Mouse (Mus musculus) regulatory T cell (primary cell): ENCODE measurements around the gene Stx16.

Experiments used
- in situ Hi-C: fragments of 300-600 bp; cut with MboI, MseI; formaldehyde crosslinking; loops from one replicate; pipeline ENCODE4 v1.15.1; 2025; ENCODE audit warnings: high pct_unique_total_duplicates

The Stx16 gene

DNA sequence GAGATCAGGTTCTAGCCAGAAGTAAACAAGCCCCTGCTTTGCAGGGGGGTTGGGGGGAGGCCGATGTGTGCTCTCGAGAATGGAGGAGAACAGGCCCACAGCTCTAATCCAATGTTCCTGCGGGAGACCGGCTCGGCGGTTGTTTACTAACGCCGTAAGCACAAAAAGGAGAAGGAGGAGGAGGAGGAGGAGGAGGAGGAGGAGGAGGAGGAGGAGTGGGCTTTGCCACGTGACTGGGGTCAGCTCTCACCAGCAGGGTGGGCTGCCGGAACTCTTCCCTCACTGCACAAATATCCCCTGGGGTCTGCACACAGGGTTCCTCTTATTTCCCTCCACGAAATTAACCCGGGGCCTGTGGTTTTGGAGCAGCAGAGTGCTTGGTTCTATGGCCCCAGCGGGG lies 1.5 kb upstream of the Stx16 start:
- in situ Hi-C loops: loop anchor here (10.0 to 25.0 kb wide), 2 partner anchors 420 to 462 kb away; partner anchors contain the start of gene Rab22a

DNA sequence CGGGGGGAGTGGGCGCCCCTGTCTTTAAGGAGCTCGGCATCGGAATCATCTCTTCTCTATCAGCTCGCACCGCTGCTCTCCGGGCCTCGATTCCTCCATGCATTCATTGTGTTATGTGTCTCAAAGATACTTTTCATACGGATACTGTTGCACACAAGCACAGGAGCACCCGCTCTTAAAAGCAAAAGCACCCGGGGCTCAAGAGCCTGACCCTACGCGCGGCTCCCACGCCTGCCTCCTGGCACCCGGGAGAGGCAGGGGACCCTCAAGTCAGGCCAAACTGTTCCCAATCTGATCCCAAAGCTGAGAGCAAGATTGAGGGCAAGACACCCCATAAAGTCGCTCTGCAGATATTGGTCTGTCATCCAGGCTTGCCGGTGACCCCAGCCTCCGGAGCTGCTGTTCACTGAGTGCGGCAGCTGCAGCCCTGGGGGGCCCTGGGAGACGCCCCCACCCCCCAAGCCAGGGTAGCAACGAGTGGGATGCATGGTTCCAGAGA lies 987 bp upstream of the Stx16 start:
- in situ Hi-C loops: loop anchor here (10.0 kb wide), 1 partner anchor 420 kb away; the partner anchor contains the start of gene Rab22a

DNA sequence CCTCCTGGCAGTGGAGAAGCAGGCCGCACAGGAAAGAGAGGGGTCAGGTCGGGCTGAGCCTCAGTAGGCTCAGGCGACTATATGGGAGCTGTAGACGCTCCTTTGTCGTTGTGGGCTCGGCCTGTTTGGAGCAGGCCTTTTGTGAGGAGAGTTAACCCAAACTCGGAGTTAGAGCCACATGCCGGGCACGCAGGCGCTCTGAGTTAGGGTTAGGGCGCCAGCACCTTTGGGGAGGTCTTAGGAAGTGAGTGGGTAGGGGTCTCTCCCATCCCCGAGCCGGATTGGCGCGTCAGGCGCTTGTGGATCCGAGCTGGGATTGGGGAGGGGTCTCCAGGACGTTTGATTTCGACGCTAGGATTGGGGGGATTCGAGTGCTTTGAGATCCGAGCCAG lies 321 bp downstream of the Stx16 start:
- in situ Hi-C loops: loop anchor here (10.0 kb wide), 1 partner anchor 422 kb away; the partner anchor contains the start of gene Rab22a

DNA sequence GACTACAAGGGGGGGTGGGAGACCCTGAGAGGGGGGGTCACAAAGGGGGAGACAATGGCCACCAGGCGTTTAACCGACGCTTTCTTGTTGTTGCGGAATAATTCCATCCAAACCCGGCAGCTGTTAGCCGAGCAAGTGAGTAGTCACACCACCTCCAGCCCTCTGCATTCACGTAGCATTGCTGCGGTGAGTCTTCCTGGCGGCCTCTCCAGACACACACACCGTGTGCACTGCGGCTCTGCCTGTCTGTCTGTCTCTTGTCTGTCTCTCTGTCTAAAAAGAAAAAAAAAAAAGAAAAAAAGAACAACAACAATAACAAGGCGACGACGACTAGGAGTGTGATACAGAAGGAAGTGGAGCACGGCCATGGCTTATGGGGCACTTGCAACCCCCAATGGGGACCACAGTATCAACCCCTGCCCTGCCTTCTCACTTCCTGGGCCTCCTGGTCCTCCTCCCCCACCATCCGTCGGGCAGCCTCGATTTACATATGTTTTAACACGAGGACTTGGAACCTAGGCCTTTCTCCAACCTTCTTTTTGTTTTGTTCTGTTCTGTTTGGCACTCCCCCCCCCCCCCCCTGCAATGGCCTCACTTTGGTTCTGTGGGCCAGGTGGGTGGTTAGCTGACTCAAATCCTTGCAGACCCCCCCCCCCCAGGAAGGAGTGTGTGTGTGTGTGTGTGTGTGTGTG lies 1.0 kb downstream of the Stx16 start:
- in situ Hi-C loops: loop anchor here (10.0 kb wide), 1 partner anchor 422 kb away; the partner anchor contains the start of gene Rab22a

DNA sequence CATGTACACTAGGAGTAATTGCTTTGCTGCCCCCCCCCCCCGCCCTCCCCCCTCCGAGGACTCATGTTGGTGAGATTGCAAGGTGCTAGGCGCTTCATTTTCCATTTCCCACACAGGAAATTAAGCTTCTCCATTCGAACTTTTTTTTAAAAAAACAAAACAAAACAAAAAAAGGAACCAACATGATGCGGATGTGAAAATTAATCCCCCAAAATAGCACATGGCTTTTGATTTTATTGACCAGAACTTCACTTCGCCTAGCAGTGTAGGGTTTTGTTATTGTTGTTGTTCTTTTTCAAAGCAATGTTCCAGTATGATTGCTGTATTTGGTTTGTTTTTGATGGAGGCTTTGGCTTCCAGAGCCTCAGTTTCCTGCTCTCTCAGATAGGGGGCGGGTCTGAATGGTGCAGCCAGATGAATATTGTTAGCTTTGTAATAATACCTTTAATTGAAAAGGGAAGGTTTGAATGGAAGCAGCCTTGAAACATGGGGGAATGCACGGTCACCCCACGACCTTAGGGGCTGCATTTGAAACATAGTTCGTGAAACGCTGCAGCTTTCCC lies 1.7 kb downstream of the Stx16 start:
- in situ Hi-C loops: loop anchor here (10.0 kb wide), 1 partner anchor 423 kb away; the partner anchor contains the start of gene Rab22a

DNA sequence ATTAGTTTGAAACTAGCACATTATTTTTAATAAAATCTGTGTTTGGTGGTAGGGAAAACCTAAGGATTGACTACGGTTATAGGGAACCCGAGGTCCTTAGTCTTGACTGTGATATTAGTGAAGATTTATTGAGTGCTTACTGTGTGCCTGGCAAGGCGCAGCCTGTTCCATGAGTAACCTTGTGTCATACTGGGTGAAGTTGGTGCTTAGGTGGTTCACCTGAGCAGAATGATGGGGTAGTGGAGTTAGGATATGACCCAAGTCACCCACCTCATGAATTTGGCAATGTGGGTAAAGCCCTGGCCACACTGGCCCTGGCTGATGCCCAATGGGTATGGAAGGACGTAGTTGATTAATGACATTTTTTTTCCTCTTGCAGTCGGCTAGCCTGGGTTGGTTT lies 5.7 kb downstream of the Stx16 start:
- in situ Hi-C loops: no loop called here

DNA sequence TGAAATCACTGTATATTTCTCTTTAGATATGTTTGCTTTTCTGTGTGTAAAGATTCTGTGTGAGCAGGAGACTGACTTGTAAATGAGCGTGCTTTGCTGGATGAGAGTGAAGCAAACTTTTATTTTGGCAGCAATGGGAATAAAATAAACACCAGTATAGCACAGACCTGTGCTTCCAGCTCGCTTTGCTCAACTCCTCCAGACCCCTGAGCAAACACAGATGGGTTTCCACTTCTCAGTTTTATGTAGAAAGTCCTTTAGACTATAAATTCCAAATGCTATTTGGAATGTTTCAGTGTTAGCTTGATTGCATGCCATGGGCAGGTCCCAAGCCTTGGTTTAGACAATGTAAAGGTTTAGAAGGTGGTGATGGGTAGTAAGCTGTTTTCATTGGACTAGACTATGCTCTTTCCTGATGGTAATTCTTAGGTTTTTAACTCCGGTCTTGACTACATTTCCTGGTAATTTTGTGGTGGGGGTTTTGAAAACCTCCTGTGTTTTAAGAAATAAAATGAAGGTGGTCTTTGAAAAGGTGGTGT lies 6.3 kb downstream of the Stx16 start:
- in situ Hi-C loops: no loop called here

DNA sequence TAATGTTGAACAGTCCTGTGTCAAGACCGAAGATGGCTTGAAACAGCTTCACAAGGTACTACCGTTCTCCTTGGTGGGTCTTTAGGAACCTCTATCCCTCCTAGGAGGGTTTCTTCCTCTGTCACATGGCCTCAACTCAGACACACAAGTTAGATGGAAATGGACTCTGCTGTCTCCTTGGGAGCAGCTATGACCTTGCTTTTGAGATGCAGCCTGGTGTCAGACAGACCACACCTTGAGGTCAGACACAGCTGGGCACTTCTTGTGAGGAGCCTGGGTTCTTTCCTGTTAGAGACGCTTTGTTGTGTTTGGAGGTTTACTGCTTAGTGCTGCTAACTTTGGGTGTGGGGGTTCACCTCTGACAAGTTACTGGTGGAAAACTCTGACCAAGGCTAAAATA lies 19.0 kb downstream of the Stx16 start:
- in situ Hi-C loops: no loop called here

DNA sequence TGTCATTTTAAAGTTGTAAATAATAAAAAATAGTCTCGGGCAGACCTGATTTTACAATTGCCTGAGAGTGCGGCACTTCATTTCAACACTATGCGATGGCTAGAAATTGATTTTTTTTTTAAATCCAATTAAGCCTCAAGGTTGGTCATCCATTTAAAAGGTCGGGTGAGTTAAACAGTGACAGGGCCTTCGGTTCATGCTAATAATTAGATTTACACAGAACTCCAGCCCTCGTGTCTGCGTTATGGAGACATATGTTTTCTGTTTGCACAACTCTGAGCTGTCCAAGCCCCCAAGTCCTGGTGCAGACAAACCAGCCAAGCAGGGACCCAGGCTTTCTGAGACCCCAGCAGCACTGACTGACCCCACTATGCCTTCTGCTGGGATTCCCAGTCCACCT lies 26.3 kb downstream of the Stx16 start:
- in situ Hi-C loops: no loop called here

DNA sequence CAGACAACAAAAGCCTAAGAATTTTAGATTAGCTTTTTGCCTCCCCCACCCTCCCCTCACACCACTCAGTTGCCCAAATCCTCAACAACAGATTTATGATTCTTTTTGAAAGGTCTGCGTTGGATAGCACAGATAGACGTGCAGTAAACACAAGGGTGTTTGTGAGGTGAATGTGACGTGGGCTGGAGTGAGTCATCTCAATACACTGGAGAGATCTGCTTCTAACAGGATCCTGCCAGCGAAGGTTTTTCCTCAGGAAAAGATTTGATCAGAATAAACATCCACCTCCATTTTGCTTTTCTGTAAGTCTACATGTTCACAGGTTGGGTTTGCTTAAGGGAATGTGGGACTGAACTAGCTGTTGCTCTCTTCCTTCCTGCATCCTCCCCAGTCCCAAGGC lies 27.4 kb downstream of the Stx16 start:
- in situ Hi-C loops: no loop called here

DNA sequence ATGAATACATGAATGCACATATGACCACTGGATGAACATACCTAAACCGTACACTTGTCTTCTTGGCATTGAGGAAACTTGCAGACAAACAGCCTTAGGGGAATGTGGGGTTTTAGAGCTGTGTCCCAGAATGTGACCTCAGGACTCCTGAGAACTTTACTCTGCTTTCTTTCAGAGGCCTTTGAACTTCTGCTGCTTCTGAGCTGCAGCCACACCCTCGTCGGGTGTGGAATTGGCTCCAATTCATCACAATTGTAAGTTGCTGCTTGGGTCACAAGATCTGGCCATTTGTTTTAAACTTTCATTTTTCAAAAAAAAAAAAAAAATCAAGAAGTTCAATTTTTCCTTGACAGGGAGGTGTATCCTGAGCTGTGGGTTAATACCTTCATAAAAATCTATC lies 31.3 kb downstream of the Stx16 start:
- in situ Hi-C loops: no loop called here

DNA sequence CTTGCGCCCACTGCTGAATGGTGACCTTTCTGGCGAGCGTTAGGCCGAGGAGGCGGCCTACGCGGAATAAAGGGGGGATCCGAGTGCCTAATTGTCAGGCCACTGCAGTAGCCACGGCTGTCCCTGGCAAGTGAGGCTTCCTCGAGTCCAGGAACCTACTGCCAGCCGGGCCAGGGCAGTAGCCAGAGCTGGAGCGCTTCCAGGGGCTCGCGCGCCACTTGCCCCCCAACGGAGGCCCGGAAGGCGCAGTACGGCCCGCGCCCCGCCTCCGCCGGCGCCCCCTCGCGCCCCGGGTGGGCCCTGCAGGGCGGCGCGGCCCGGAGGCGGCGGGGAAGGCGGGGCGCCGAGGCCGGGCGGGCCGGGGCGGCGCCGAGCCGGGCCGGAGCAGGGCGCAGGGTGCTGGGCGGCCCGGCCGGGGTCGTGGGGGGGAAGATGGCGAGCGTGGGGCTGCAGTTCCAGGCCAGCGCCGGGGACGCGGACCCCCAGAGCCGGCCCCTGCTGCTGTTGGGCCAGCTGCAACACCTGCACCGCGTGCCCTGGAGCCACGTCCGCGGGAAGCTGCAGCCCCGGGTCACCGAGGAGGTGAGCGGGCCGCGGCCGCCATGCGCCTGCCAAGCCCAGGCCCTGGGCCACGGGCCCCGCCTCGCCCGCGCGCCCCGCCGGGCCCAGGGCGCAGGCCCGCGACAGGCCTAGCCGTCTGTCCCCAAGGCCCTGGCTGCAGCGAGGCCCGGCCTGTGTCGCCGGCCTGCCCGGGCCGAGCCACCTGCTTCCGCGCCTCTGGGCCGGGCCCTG lies 34.1 kb downstream of the Stx16 start, which contains the start of gene Npepl1:
TSS of gene Npepl1 (plus strand) at position 359 of the 792 bp plus-strand sequence.
- in situ Hi-C loops: no loop called here

DNA sequence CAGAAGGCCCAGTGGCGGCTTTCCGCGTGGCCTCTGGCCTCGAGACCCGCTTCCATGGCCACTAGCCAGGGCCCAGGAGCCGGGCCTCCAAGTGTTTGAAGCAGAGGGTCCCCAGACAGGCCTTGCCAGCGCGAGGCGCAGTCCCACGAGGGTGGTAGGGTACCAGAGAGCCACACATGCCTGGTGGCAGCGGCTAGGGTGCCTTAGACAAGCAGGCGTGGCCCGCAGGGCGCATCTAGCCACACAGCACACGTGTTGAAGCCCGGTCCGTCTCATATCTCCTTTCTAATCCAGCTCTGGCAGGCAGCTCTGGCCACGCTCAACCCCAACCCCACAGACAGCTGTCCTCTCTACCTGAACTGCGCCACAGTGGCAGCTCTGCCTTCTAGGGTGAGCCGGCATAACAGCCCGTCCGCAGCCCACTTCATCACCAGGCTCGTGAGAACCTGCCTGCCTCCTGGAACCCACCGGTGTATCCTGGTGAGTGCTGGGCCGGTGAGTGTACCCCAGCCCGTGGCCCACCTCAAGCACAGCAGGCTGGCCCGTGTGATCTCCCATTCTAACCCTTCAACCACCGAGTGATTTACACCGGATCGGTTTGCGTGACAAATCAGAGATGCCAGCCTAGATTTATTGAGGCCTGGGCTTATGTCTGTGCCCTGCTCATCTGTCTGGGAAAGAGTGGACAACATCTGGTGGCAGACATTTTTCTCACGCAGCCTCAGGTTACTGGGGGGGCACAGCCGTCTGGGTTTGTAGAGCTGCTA lies 34.9 kb downstream of the Stx16 start:
- in situ Hi-C loops: no loop called here

DNA sequence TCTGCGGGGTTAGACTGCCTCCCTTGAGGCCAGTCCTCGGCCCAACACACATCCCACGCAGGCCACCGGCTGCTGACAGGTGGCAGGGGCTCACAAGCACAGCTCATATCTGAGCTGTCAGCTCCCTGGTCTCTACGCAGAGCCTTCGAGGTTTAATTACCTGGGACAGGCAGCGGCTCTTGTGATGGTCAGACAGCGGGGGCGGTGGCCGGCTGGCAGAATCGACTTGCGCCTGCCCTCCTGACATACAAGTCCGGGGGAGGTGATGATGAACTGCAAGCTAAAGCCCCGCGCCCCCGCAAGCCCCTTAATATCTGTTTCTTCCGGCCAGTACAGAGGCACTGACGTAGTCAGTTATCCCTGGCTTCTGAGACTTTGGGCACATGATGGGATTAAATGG lies 36.8 kb downstream of the Stx16 start:
- in situ Hi-C loops: no loop called here

DNA sequence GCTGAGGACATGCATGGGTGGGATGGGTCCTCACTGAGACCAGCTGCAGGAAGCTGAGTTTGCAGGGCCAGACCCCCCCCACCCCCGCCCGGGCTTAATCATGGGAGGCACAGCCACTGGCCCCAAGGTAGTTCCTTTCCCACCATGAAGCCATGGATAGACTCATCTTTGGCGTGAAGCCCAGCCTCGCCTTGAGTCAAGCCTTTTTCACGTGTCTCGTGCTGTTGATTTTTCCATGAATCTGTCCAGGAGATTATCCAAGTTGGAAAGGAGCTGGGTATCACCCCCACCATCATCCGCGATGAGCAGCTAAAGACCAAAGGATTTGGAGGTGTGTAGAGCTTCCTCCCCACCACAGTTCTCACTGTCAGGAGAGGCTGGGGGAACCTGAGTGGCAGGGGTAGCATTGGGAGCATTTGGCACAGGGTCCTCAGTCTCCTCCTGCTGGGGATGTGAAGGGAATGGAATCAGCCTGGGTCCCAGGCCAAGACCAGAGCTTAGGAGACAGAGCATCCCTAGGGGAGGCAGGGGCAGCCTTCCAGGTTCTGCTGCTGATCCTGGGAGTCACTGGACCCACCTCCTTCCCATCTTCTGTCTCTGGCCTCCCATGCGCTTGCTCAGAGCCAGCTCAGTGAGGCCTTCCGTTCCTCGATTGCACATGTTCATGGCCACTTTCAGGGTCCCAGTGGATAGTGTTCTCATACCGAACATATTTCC lies 38.2 kb downstream of the Stx16 start:
- in situ Hi-C loops: no loop called here

DNA sequence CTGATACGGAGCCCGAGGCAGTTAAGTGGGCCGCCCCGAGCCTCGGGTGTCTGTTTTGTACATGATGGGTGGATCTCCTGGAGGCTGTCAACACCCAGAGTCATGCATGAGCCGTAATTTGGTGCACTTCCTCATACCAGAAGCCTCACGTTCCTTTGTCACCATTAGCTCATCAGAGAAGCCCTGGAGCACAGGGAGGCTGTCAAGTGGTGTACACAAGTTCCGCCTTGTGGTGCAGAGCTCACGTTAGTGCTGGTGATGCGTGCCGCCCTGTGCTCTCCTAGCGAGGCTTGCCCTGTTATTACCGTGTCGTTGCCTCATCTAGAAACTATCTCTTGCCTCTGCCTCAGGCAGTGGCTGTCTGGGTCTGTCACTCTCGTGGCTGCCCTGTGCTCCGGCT lies 40.8 kb downstream of the Stx16 start:
- in situ Hi-C loops: no loop called here

DNA sequence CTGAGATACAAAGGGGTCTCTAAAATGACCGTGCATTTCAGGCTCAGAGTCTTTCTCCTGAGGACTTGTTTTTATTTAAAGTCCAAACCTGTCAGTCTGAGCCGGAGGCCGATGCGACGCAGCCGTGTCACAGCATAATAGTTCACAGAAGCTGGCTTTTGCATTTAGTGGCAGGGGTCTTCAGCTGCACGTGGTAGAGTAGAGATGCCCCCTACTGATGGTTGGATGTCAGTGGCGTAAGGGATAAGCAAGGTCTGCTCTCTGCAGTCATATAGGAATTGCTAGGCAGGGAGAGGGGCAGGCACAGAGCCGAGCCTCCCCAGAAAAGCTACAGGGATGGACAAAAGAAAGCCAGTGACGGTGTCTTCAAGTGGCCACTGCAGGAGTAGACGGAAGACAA lies 42.0 kb downstream of the Stx16 start:
- in situ Hi-C loops: no loop called here

DNA sequence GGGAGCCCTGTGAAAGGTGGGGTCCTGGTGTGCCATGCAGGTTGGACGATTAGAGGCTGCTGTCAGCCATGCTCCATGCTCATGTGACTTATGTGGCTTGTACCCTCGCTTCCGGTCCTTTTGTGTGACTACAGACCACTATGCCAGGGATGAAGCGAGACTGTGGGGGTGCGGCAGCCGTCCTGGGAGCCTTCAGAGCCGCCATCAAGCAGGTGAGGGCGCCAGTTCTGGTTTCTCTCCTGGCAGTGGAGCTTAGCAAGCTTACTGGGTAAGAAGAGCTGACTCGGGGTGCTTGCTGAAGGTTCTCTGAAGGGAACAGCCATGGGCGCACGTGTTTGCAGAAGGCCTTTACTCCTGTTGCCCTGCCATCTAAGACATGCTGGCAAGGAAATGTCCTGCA lies 43.2 kb downstream of the Stx16 start:
- in situ Hi-C loops: no loop called here

DNA sequence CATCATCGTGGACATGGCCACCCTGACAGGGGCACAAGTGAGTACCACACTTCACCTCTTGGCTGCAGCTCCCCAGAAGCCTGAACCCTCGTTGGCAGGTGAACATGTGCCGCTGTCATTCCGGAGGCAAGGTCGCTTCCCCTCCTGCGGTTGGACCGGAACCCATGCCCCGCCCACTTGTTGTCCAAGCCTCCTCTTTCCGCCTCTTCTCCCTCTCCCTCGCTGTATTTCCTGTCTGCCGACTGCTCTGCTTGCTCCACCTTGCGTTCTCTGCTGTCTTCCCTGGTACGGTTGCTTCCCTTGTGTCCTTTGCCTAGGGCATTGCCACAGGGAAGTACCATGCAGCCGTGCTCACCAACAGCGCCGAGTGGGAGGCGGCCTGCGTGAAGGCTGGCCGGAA lies 44.5 kb downstream of the Stx16 start:
- in situ Hi-C loops: no loop called here

DNA sequence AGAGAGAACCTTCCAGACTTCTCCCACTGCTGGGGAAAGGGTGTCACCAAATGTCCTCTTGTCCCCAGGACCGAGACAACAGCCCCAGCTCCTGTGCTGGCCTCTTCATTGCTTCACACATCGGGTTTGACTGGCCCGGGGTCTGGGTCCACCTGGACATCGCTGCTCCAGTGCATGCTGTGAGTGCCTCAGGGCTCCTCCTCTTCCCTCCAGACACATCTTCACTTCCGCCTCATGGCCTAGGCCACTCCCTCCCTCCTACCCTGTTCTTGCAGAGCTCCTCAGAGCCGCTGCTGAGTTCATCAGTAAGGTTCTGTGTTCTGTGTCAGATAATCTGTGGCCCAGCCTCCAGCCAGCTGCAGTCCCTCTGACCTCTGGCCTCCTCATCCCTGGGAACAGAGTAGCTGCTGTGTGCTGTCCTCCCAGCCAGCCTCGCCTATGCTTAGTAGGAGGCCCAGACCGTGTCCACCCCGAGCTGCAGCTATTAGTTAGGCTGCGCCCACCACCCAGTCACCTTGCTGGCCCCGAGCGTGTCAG lies 45.4 kb downstream of the Stx16 start:
- in situ Hi-C loops: no loop called here
